In genomic region chr5:115509321-115509761, GRCm38 (mm10) we compare ENCODE assay signal across 9 mouse cellular contexts. TPM values are rescaled to one million over a fixed set of nuclear protein-coding genes. Genes with fewer than 3 reads are reported as not detected.
A peak's percentile ranks its signal among the peaks of the same experiment; 100 is the strongest.
DNase-seq lines count a peak whose midpoint lies in the region; ATAC-seq and TF ChIP-seq lines count a peak whose summit lies in the region.
"Had no signal": no experiment of that assay in that cellular context is flagged by ENCODE, and none has a peak within 500 bp of the region (broad histone marks: within the 10 kb centered on the region; RNA-seq: fewer than 3 reads in every experiment).

No protein-coding gene starts in this region.

- no peak for ATAC-seq in forebrain, embryonic 11.5 days (replicated peaks; ENCODE audit: low FRiP score)
- ATAC-seq in hindbrain, embryonic 15.5 days (ENCODE audit: low FRiP score, low read depth) = no peak
- no peak for ATAC-seq in liver, embryonic 14.5 days (ENCODE audit: insufficient read depth)
- no peak for ATAC-seq in monocyte, adult 5-6 weeks (replicated peaks; ENCODE audit: insufficient number of reproducible peaks, low FRiP score, low TSS enrichment, poor library complexity, severe bottlenecking)
- ATAC-seq in erythroid progenitor cell, adult 5-6 weeks (replicated peaks; ENCODE audit: low FRiP score, poor library complexity, severe bottlenecking) = no peak

- H3K9me3 ChIP-seq in forebrain, embryonic 11.5 days (ENCODE audit: control insufficient read depth, low read length) = no peaks in the 10 kb centered on the region
- H3K9me3 ChIP-seq in hindbrain, embryonic 15.5 days = no peaks in the 10 kb centered on the region
- H3K9me3 ChIP-seq in liver, embryonic 14.5 days (ENCODE audit: control insufficient read depth, low read length) = no peaks in the 10 kb centered on the region

- no peak overlapping the region for H3K4me3 ChIP-seq in forebrain, embryonic 11.5 days (ENCODE audit: low read depth, low read length)
- H3K4me3 ChIP-seq in hindbrain, embryonic 15.5 days = 0 out of 2 replicates have a peak overlapping the region, but pooled peaks have one; percentile 94
- H3K4me3 ChIP-seq in liver, embryonic 14.5 days (ENCODE audit: insufficient read depth in 1 of 2, low read depth in 2 of 2, low read length in 2 of 2) = no peak overlapping the region

- peaks cover 24% of the 10 kb centered on the region for H3K4me1 ChIP-seq in forebrain, embryonic 11.5 days (replicated peaks; ENCODE audit: control insufficient read depth, insufficient read depth, low read length)
- peaks cover 40% of the 10 kb centered on the region for H3K4me1 ChIP-seq in hindbrain, embryonic 15.5 days (replicated peaks)
- peaks cover 0 to 9% of the 10 kb centered on the region in 2 experiments; a peak in 2 of 4 replicates for H3K4me1 ChIP-seq in liver, embryonic 14.5 days (replicated peaks; ENCODE audit: control insufficient read depth in 2 of 2, insufficient read depth in 2 of 2, low read length in 1 of 2)

- WGBS in forebrain, embryonic 11.5 days = 50% methylated on average over 15 of the region's 15 CpGs
- 27% methylated on average over 15 of the region's 15 CpGs for WGBS in hindbrain, embryonic 15.5 days
- 23% methylated on average over 15 of the region's 15 CpGs for WGBS in liver, embryonic 14.5 days (ENCODE audit: insufficient replicate concordance)

- H3K4me2 ChIP-seq in forebrain, embryonic 11.5 days (ENCODE audit: low read depth, low read length, severe bottlenecking) = peak overlapping the region; percentile 18; the same call in 1 of the 2 replicates
- peak overlapping the region; percentile 72 for H3K4me2 ChIP-seq in hindbrain, embryonic 15.5 days
- H3K4me2 ChIP-seq in liver, embryonic 14.5 days (ENCODE audit: low read depth) = peak overlapping the region; percentile 79

- no peaks in the 10 kb centered on the region for H3K36me3 ChIP-seq in forebrain, embryonic 11.5 days (ENCODE audit: control insufficient read depth, insufficient read depth, low read length)
- no peaks in the 10 kb centered on the region for H3K36me3 ChIP-seq in hindbrain, embryonic 15.5 days
- H3K36me3 ChIP-seq in liver, embryonic 14.5 days (replicated peaks; ENCODE audit: control insufficient read depth, insufficient read depth, low read depth) = no peaks in the 10 kb centered on the region

- peak overlapping the region; percentile 20; the same call in 1 of the 2 replicates for H3K9ac ChIP-seq in forebrain, embryonic 11.5 days (ENCODE audit: low read length)
- H3K9ac ChIP-seq in hindbrain, embryonic 15.5 days = peak overlapping the region; percentile 0; the same call in 1 of the 2 replicates
- H3K9ac ChIP-seq in liver, embryonic 14.5 days (replicated peaks) = no peak overlapping the region

- H3K27me3 ChIP-seq in forebrain, embryonic 11.5 days (ENCODE audit: control insufficient read depth, insufficient read depth, low read length) = no peaks in the 10 kb centered on the region
- no peaks in the 10 kb centered on the region for H3K27me3 ChIP-seq in hindbrain, embryonic 15.5 days
- H3K27me3 ChIP-seq in liver, embryonic 14.5 days (ENCODE audit: control insufficient read depth, insufficient read depth, low read length) = no peaks in the 10 kb centered on the region

- TF ChIP-seq CTCF in liver, embryonic 14.5 days (IDR thresholded peaks at IDR 0.05; ENCODE audit: low read depth) = no peak

- no peak overlapping the region for H3K27ac ChIP-seq in forebrain, embryonic 11.5 days (ENCODE audit: low read depth, low read length)
- H3K27ac ChIP-seq in hindbrain, embryonic 15.5 days (replicated peaks) = peak overlapping the region; percentile 42
- no peak overlapping the region for H3K27ac ChIP-seq in liver, embryonic 14.5 days

- TF ChIP-seq EP300 in liver, embryonic 14.5 days (IDR thresholded peaks at IDR 0.05; ENCODE audit: low read depth) = no peak

- DNase-seq in kidney, adult 11 months = peak; percentile 70
- DNase-seq in kidney, adult 9 months = no peak
- no peak for DNase-seq in forebrain, embryonic 11.5 days (ENCODE audit: low spot score)
- DNase-seq in liver, embryonic 14.5 days (ENCODE audit: low read depth in 3 of 3, low spot score in 3 of 3) = no peak
- DNase-seq in T-cell, adult 2 months (ENCODE audit: low spot score) = no peak

RNA-seq across cellular contexts. Expression of gene Pxn, which starts 2.9 kb away (rescaled TPM):
- 11.9 and 12.3 TPM in 2 replicates for polyA plus RNA-seq in forebrain, embryonic 11.5 days (2014; fragmentation: Nextera tagmentation; extraction: Ambion mirVana)
- 22.0 and 24.3 TPM in 2 replicates for polyA plus RNA-seq in hindbrain, embryonic 15.5 days (2015; fragmentation: Nextera tagmentation; extraction: Ambion mirVana)
- 12.9 and 13.7 TPM in 2 replicates for polyA plus RNA-seq in liver, embryonic 14.5 days (2012; rRNA removed)
- polyA plus RNA-seq in liver, embryonic 14.5 days (2014; fragmentation: Nextera tagmentation; extraction: Ambion mirVana) = 4.8 and 5.6 TPM in 2 replicates
- 85.9 to 113 TPM (median 106 TPM) in 3 replicates for total RNA-seq in monocyte, adult 5-6 weeks (2017)
- total RNA-seq in erythroid progenitor cell, adult 5-6 weeks (2015; ENCODE audit: low replicate concordance) = 18.9 and 24.5 TPM in 2 replicates
- 11.1 and 21.2 TPM in 2 replicates for total RNA-seq in erythroid progenitor cell, adult 5-6 weeks (2017; ENCODE audit: low replicate concordance)

RNA-seq across cellular contexts. Expression of gene Sirt4, which starts 24.8 kb away (rescaled TPM):
- 20.6 and 22.0 TPM in 2 replicates for polyA plus RNA-seq in forebrain, embryonic 11.5 days (2014; fragmentation: Nextera tagmentation; extraction: Ambion mirVana)
- 27.3 and 32.2 TPM in 2 replicates for polyA plus RNA-seq in hindbrain, embryonic 15.5 days (2015; fragmentation: Nextera tagmentation; extraction: Ambion mirVana)
- polyA plus RNA-seq in liver, embryonic 14.5 days (2012; rRNA removed) = 8.4 and 9.4 TPM in 2 replicates
- 2.8 and 3.9 TPM in 2 replicates for polyA plus RNA-seq in liver, embryonic 14.5 days (2014; fragmentation: Nextera tagmentation; extraction: Ambion mirVana)
- total RNA-seq in monocyte, adult 5-6 weeks (2017) = 5.2 to 10.7 TPM (median 7.8 TPM) in 3 replicates
- 1.8 TPM in 1 of 2 replicates, not detected in the other for total RNA-seq in erythroid progenitor cell, adult 5-6 weeks (2015; ENCODE audit: low replicate concordance)
- total RNA-seq in erythroid progenitor cell, adult 5-6 weeks (2017; ENCODE audit: low replicate concordance) = 3.3 TPM in 1 of 2 replicates, not detected in the other

RNA-seq across cellular contexts. Expression of gene Pla2g1b, which starts 43.3 kb away (rescaled TPM):
- not detected in 2 replicates for polyA plus RNA-seq in forebrain, embryonic 11.5 days (2014; fragmentation: Nextera tagmentation; extraction: Ambion mirVana)
- polyA plus RNA-seq in hindbrain, embryonic 15.5 days (2015; fragmentation: Nextera tagmentation; extraction: Ambion mirVana) = 0.54 TPM in 1 of 2 replicates, not detected in the other
- not detected in 2 replicates for polyA plus RNA-seq in liver, embryonic 14.5 days (2012; rRNA removed)
- polyA plus RNA-seq in liver, embryonic 14.5 days (2014; fragmentation: Nextera tagmentation; extraction: Ambion mirVana) = not detected in 2 replicates
- not detected in 3 replicates for total RNA-seq in monocyte, adult 5-6 weeks (2017)
- not detected in 2 replicates for total RNA-seq in erythroid progenitor cell, adult 5-6 weeks (2015; ENCODE audit: low replicate concordance)
- total RNA-seq in erythroid progenitor cell, adult 5-6 weeks (2017; ENCODE audit: low replicate concordance) = not detected in 2 replicates
- total RNA-seq: G1E had no signal

RNA-seq across cellular contexts. Expression of gene Rplp0, which starts 49.9 kb away (rescaled TPM):
- 1,156 and 1,197 TPM in 2 replicates for polyA plus RNA-seq in forebrain, embryonic 11.5 days (2014; fragmentation: Nextera tagmentation; extraction: Ambion mirVana)
- 801 and 847 TPM in 2 replicates for polyA plus RNA-seq in hindbrain, embryonic 15.5 days (2015; fragmentation: Nextera tagmentation; extraction: Ambion mirVana)
- polyA plus RNA-seq in liver, embryonic 14.5 days (2012; rRNA removed) = 1,933 and 2,132 TPM in 2 replicates
- polyA plus RNA-seq in liver, embryonic 14.5 days (2014; fragmentation: Nextera tagmentation; extraction: Ambion mirVana) = 1,503 and 1,567 TPM in 2 replicates
- total RNA-seq in monocyte, adult 5-6 weeks (2017) = 991 to 1,396 TPM (median 1,306 TPM) in 3 replicates
- 1,000 and 1,025 TPM in 2 replicates for total RNA-seq in erythroid progenitor cell, adult 5-6 weeks (2015; ENCODE audit: low replicate concordance)
- total RNA-seq in erythroid progenitor cell, adult 5-6 weeks (2017; ENCODE audit: low replicate concordance) = 380 and 735 TPM in 2 replicates

RNA-seq across cellular contexts. Expression of gene Gcn1l1, which starts 55.7 kb away (rescaled TPM):
- 54.8 and 62.4 TPM in 2 replicates for polyA plus RNA-seq in forebrain, embryonic 11.5 days (2014; fragmentation: Nextera tagmentation; extraction: Ambion mirVana)
- polyA plus RNA-seq in hindbrain, embryonic 15.5 days (2015; fragmentation: Nextera tagmentation; extraction: Ambion mirVana) = 40.6 and 44.4 TPM in 2 replicates
- 11.4 and 11.8 TPM in 2 replicates for polyA plus RNA-seq in liver, embryonic 14.5 days (2012; rRNA removed)
- polyA plus RNA-seq in liver, embryonic 14.5 days (2014; fragmentation: Nextera tagmentation; extraction: Ambion mirVana) = 14.4 and 14.8 TPM in 2 replicates
- total RNA-seq in monocyte, adult 5-6 weeks (2017) = 16.9 to 37.5 TPM (median 22.8 TPM) in 3 replicates
- 9.4 and 17.6 TPM in 2 replicates for total RNA-seq in erythroid progenitor cell, adult 5-6 weeks (2015; ENCODE audit: low replicate concordance)
- 13.7 and 14.1 TPM in 2 replicates for total RNA-seq in erythroid progenitor cell, adult 5-6 weeks (2017; ENCODE audit: low replicate concordance)

Comparison
In these comparisons a context has a peak if more than half of its experiments do, and no peak if none do; other contexts are left out.
1. H3K4me2 ChIP-seq: peak in every context shown above with its lines; median percentile 79 in liver, embryonic 14.5 days; 72 in hindbrain, embryonic 15.5 days; 18 in forebrain, embryonic 11.5 days.